Mouse (Mus musculus) right cerebral cortex, postnatal 4 days (tissue): Measurements from ENCODE around the gene Pola2.

Experiments
- DNase-seq: peaks from one replicate; pipeline ENCODE4 v3.0.0-alpha.2; 2022

The Pola2 gene

GRCm38 (mm10) chr19:5964804-5965203 is 802 bp upstream of the Pola2 start:
- DNase-seq: no peak

GRCm38 (mm10) chr19:5962651-5963050 is 1.4 kb downstream of the Pola2 start:
- DNase-seq: no peak

- DNase-seq: no peak
Measured at GRCm38 (mm10) chr19:5957371-5957770, 6.6 kb downstream of the Pola2 start.

DNA sequence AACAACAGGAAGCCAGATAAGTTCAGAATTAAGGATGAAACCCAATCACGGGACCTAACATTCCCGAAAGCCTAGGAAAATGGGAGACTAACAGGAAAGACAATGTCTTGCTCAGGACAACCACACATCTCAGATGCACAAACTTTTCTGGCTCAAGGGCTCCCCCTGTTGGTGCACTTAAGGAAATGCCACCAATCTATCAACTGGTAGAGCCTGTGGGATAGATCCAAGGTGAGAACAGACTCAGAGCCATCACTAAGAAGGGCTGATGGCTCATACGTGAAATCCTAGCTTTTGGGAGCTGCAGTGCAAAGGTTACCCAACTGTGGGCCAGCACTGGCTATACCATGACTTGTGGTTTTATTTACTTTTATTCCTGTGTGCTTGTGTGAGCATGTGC is 7.3 kb downstream of the Pola2 start:
- peak; percentile 73 for DNase-seq

DNA sequence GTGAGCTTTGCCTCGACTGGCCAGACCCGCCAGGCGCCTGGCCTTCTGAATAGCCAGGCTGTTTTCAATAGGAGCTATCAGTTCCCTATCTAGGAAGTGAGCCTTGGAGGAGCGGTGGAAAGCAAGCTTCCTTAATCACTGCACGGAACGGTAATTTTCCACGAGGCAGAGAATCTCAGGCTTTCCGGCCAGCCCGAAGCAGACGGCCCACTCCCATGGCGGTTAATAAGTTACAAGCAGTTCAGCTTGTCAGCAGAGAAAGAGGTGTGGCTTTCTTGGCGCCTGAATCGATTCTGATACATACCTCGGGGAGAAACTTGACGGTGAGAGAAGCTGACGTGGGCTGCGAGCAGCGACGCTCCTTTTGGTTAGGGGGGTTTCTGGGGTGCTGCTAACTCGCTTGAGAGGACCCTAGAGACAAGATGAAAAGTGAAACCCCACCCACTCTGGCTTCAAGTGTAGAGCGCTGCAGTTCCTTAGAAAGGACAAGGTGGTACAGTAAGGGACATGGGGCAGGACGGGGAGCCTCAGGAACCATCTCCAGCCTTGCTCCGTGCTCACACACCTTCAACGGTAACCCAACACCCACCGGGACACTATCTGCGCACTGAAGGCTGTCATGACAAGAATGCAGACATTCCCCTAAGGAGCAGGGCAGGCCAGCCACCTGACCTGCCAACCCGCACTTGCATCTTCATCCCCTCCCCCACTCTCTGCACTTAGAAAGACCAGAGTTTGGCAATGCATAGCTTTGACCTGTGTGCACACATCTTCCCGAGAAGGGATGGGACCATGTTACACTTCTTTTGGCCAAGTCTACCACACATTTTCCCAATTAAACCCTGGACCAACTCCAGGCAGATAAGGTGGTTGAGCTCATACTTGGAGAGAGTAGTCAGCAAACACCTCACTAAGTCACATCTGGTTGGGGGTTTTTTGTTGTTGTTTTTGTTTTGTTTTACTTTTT is 8.0 kb downstream of the Pola2 start:
- DNase-seq: no peak

DNA sequence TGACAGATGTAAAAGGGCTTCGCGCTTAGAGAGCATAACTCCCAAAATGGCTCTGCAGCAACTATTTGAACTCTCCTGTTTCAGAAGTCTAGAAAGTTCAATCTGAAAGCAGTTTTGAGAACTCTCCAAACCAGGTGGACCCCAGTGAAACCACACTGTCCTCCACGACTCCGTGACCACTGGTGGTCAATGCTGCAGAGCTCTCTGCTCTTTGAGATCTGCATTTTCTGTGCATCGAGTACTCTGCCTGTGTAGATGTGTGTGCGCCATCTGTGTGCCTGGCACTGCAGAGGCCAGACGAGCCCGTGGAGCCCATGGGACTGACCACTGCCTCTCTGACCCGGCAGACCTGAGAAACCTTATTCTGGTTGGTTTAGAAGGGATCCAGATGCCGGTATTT is 9.1 kb downstream of the Pola2 start:
- no peak for DNase-seq

- no peak for DNase-seq
Measured at GRCm38 (mm10) chr19:5954031-5954710, 9.8 kb downstream of the Pola2 start.

- no peak for DNase-seq
Measured at GRCm38 (mm10) chr19:5953201-5953770, 10.7 kb downstream of the Pola2 start.

DNA sequence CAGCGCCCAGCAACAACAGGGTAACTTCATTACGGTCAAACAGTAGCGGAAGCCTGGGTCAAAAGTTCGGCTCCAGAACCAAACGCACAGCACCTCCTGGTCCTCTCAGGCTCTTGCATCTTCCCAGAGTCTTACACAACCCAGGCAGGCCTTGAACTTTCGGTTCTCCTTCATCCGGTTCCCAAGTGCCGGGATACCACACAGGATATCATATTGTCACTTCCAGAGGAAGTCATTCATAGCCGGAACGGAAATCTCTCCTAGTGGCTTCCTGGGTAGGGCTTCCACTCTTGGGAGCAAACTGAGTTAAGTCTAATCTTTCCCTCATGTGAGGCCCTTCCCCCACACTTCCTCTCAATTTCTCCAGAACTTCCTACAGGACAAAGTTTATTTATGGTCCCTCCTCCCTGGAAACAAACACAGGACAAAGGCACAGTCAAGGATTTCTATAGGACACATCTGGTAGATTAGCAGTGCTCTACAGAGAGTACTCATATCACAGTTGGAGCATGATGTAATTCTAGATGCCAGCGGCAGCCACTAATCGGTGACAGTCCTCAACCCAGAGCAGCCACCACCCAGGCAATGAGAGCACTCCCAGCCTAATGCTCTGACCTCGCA is 11.8 kb downstream of the Pola2 start:
- DNase-seq: no peak

DNA sequence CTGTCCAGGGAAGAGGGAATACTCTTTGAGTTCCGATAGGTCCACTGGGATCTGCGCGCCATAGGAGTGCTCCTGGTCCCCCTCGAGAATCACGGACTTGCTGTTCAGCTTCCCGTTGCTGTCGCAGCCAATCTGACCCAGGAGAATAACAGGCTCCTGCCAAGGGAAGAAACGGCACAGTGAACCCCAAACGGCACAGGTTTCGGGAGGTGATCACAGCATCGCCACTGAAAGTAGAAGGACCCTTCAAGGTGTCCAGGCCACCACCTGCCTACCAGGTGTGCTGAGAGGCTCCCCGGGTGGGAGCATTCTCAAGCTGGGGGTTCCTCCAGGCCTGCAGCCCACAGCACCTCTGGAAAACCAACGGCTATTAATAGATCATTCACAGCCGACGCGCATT is 12.4 kb downstream of the Pola2 start:
- DNase-seq: no peak

DNA sequence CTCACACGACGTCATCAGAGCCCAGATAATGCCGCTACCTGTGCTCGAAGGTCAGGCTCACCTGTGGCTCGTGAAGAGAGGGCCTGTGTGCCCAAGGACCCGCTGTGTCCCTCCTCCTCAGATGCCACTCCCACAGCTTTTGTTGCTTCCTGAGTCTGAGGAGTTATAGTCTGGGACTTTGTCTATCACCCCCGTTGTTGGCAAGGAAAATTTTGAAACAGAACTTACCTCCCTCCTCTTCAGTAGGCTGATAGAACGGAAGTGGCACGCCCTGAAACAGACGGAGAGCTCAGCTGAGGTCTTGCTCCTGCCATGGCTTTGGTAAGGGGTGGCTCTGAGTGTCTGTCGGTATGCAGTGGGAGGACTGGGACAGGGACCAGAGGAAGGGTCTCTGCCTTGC is 13.8 kb downstream of the Pola2 start:
- DNase-seq: no peak

DNA sequence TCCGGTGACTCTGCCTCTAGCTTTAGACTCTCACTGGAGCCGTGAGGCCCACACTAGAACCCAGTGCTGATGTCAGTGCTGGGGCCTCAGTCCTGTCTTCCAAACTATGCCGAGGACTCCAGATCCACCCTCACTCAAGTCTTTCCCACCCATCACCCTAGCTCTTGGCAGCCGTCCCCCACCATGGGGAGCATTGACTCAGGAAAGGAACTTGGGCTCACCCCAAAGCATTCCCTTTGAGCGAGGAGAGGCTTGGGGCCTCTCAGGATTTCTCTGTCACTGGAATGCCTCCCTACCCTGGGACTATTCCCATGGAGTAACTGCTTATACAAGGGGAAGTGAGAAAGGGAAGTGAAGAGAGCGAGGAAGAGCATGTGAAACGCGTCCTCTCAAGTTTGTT is 18.1 kb downstream of the Pola2 start:
- no peak for DNase-seq

DNA sequence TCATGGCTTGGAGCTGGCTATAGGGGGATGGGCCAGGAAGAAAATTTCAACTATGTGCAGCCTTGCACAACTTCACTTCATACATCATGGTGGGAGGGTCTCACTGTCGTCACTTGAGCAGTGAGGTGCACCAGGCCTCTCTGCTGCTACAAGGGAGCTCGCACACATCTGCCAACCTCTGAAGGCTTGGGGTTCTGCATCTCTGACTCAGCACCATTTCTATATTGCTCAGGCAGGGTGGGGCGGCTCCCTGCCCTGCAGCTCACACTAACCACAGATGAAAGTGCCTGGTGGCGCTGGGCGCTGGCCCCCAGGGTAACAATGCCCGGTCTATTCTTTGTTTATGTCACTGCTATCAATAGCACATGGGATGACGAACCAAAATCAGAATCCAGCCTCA is 19.0 kb downstream of the Pola2 start:
- no peak for DNase-seq

GRCm38 (mm10) chr19:5944145-5944544 is 19.9 kb downstream of the Pola2 start:
- no peak for DNase-seq

DNA sequence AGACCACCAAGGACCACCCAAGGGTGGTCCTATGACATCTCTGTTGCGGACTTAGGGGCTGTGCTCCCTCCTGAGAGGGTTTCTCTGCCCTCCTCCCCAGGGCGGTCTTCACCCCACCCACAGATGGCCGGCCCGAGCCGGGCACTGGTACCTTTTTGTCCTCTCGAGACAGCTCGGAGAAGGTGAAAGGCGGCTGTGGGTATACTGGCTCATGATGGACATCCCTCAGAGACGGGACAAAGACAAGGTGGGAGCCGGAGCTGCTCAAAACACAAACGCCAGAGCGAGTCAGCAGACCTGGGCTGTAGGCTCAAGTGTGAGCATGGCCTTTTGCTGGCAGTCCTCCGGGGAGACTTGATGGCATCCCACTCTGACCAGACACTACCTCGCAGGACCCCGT is 20.6 kb downstream of the Pola2 start:
- no peak for DNase-seq

DNA sequence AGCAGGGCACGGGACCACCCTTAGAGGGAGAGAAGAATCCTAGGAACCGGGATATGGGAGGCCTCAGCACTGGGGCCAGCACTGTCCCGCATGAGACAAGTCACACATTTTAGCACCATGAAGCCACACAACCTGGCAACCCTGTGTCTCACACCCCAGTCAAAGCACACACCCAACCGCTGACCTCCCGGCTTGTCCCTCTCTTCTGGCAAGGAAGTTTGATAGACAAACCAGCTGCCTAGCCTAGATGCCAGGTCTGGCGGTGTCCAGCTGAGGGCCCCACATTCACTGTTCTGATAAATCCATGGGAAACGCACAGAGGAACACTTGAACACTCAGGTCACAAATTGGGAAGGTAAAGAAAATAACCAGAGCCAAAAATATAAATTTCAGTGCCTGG is 21.4 kb downstream of the Pola2 start:
- DNase-seq: no peak

DNA sequence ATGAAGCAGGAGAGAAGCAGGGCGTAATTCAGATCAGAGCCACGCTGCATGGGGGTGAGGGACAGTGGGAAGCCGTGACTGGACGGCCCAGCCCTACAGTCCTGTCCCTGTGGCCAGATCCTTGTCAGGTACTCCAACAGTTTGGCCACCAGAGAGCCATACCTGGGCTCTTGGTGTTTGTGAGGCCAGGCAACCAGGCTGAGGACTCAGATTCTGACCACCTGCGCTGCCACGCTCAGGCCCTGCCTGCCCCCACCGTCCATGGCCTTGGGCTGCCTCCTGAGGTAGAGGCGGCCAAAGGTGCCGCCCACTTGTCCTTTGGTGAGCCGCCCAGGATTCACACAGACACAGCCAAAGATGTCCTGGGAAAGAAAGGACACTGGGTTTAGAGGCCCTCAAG is 23.3 kb downstream of the Pola2 start:
- DNase-seq: no peak

DNA sequence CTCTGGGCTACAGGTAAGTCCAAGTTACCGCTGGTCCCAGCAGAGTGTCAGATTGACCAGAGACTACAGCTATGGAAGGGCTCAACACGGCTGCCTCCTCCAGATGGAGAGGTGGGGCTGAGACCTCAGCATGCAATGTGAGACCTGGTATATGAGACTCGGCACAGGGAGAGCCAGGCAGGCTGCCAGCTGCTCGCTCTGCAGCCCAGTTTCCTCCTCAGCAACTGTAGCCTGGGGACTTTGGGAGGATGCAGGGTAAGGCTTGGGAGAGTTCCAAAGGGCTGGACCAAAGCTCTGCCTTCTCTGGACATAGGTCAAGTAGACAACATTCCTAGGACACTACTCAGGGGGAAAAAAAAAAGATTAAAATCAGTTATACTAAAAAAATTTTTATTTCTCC is 23.8 kb downstream of the Pola2 start:
- DNase-seq: peak; percentile 47

DNA sequence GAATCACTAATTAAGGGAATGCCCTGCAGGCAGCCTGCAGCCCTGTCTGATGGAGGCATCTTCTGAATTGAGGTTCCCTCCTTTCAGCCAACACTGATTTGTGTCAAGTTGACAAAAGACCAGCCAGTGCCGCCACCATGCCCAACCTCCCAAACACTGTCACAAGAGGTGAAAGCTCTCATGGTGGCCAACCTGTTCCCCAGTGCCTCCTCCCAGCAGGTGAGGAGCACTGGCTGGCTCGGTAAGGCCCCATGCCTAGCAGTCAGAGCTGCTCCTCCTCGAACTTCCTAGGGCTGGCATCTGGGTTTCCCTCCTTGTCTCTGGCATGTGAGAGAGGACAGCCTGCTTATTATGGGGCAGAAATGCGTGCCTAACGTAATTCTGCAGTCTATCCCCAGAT is 24.3 kb downstream of the Pola2 start:
- no peak for DNase-seq

DNA sequence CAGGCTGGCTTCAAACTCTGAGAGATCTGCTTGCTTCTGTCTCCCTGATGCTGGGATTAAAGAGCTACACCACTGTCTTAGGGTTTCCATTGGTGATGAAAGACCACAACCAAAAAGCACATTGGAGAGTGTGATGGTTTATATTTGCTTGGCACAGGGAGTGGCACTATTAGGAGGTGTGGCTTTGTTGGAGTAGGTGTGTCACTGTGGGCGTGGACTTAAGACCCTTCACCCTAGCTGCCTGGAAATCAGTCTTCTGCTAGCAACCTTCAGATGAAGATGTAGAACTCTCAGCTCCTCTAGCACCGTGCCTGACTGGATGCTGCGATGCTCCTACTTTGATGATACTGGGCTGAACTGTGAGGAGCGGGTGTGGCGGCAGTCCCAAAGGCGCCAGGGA is 25.5 kb downstream of the Pola2 start:
- DNase-seq: no peak

GRCm38 (mm10) chr19:5937836-5938406 is 26.1 kb downstream of the Pola2 start:
- no peak for DNase-seq

GRCm38 (mm10) chr19:5937095-5937835 is 26.7 kb downstream of the Pola2 start:
- no peak for DNase-seq
